Mouse (Mus musculus): Measurements from ENCODE around the gene Sgce. TPM values are rescaled to one million over a fixed set of nuclear protein-coding genes. Genes with fewer than 3 reads are reported as not detected.
"Not testable (repeated sequence)": the region's sequence is repeated elsewhere in the genome, so short reads cannot be mapped to it uniquely, and the experiment has no call there.

Sgce gene
- polyA plus RNA-seq, 1 experiment, result 5.4 TPM

DNA sequence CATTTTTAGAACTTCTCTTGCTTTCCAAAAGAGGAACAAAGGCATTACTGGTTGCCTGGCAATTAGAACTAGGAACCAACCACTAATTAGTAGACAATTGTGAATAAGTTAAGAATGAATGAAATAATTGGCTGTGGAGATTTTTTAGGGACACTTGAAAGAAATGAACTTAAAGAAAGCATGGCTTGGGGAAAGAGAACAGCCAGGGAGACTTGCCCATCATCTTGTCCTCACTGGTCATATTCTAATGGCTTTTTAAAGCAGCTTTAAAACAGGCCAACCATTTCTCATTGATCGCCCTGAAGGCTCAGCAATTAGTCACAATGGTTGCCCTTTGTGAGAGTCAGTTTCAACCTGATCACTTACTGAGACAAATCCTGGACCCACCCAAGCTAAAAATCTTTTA, 69.6 kb downstream of the Sgce start:
- TF ChIP-seq CTCF (IDR thresholded peaks at IDR 0.05; ENCODE audit: control insufficient read depth, insufficient read depth, insufficient replicate concordance, low read depth, low read length), result no peak
- TF ChIP-seq POLR2A (IDR thresholded peaks at IDR 0.05; ENCODE audit: control insufficient read depth, low read depth, low read length), result no peak
- Histone ChIP-seq H3K36me3 (ENCODE audit: control insufficient read depth, insufficient read depth, low read length) (no peaks in the 10 kb centered on the region), H3K27ac (ENCODE audit: control insufficient read depth, insufficient read depth, low read depth, low read length) (no peak overlapping the region), H3K4me3 (ENCODE audit: control insufficient read depth, low read depth, low read length) (no peak overlapping the region), H3K27me3 (ENCODE audit: control insufficient read depth, insufficient read depth, low read length) (no peaks in the 10 kb centered on the region), H3K4me1 (ENCODE audit: control insufficient read depth, insufficient read depth, low read length) (no peaks in the 10 kb centered on the region)

DNA sequence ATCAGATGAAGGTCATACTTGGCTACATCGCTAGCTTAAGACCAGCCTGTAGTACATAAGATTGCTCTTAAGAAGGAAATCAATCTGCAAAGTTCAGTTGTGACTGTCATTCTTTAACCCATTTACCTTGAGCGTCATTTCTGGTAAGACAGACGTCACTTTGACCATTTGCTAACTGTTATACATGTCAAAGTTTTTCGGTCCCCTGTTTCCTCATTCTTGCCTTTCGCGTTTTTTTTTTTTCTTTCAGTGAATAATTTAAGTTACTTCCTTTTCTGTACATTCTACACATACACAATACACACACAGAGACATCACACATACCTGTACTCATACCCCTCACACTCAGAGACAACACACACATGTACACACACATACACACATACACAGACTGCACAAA, 81.9 kb downstream of the Sgce start:
- Histone ChIP-seq H3K4me1 (ENCODE audit: control insufficient read depth, insufficient read depth, low read length) (no peaks in the 10 kb centered on the region), H3K4me3 (ENCODE audit: control insufficient read depth, low read depth, low read length) (no peak overlapping the region), H3K27me3 (ENCODE audit: control insufficient read depth, insufficient read depth, low read length) (no peaks in the 10 kb centered on the region), H3K36me3 (ENCODE audit: control insufficient read depth, insufficient read depth, low read length) (no peaks in the 10 kb centered on the region), H3K27ac (ENCODE audit: control insufficient read depth, insufficient read depth, low read depth, low read length) (no peak overlapping the region)
- no peak for TF ChIP-seq CTCF (IDR thresholded peaks at IDR 0.05; ENCODE audit: control insufficient read depth, insufficient read depth, insufficient replicate concordance, low read depth, low read length)
- TF ChIP-seq POLR2A (IDR thresholded peaks at IDR 0.05; ENCODE audit: control insufficient read depth, low read depth, low read length), result no peak

GRCm38 (mm10) chr6:4664313-4664712, 82.7 kb downstream of the Sgce start:
- H3K27me3 ChIP-seq (ENCODE audit: control insufficient read depth, insufficient read depth, low read length), result no peaks in the 10 kb centered on the region

GRCm38 (mm10) chr6:4663516-4663915, 83.5 kb downstream of the Sgce start:
- Histone ChIP-seq H3K4me1 (ENCODE audit: control insufficient read depth, insufficient read depth, low read length) (no peaks in the 10 kb centered on the region; the same call in 1 of the 2 replicates), H3K27ac (ENCODE audit: control insufficient read depth, insufficient read depth, low read depth, low read length) (no peak overlapping the region), H3K27me3 (ENCODE audit: control insufficient read depth, insufficient read depth, low read length) (no peaks in the 10 kb centered on the region), H3K36me3 (ENCODE audit: control insufficient read depth, insufficient read depth, low read length) (no peaks in the 10 kb centered on the region), H3K4me3 (ENCODE audit: control insufficient read depth, low read depth, low read length) (no peak overlapping the region)
- TF ChIP-seq CTCF (IDR thresholded peaks at IDR 0.05; ENCODE audit: control insufficient read depth, insufficient read depth, insufficient replicate concordance, low read depth, low read length) (no peak), POLR2A (IDR thresholded peaks at IDR 0.05; ENCODE audit: control insufficient read depth, low read depth, low read length) (no peak)

More at GRCm38 (mm10) chr6:4664313-4664712, 82.7 kb downstream of the Sgce start:
- Histone ChIP-seq H3K4me3 (ENCODE audit: control insufficient read depth, low read depth, low read length) (no peak overlapping the region), H3K36me3 (ENCODE audit: control insufficient read depth, insufficient read depth, low read length) (no peaks in the 10 kb centered on the region), H3K4me1 (ENCODE audit: control insufficient read depth, insufficient read depth, low read length) (no peaks in the 10 kb centered on the region), H3K27ac (ENCODE audit: control insufficient read depth, insufficient read depth, low read depth, low read length) (no peak overlapping the region)
- TF ChIP-seq POLR2A (IDR thresholded peaks at IDR 0.05; ENCODE audit: control insufficient read depth, low read depth, low read length) (no peak), CTCF (IDR thresholded peaks at IDR 0.05; ENCODE audit: control insufficient read depth, insufficient read depth, insufficient replicate concordance, low read depth, low read length) (no peak)

DNA sequence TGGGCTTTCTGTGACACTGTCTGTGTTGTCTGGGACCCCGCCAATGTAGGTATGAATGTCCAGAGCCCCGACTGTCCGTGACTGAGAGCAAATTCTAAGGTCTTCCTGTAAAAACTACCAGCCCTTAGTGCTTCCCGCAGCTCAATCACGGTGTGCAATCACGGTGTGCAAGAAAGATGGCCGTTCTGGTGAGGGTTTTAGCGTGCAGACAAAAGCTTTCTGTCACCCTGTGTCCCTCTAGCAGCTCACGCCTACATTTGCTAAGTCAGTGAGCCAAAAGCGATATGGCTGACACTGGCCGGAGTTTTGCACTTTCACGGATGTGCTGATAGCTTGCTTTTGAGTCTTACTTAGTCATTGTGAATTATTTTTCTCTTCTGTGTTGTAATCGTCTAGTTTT, 88.1 kb downstream of the Sgce start:
- Histone ChIP-seq H3K4me1 (ENCODE audit: control insufficient read depth, insufficient read depth, low read length) (peaks cover 5% of the 10 kb centered on the region), H3K36me3 (ENCODE audit: control insufficient read depth, insufficient read depth, low read length) (no peaks in the 10 kb centered on the region), H3K27ac (ENCODE audit: control insufficient read depth, insufficient read depth, low read depth, low read length) (no peak overlapping the region), H3K27me3 (ENCODE audit: control insufficient read depth, insufficient read depth, low read length) (no peaks in the 10 kb centered on the region), H3K4me3 (ENCODE audit: control insufficient read depth, low read depth, low read length) (peak overlapping the region; percentile 52)
- no peak for TF ChIP-seq CTCF (IDR thresholded peaks at IDR 0.05; ENCODE audit: control insufficient read depth, insufficient read depth, insufficient replicate concordance, low read depth, low read length)
- TF ChIP-seq POLR2A (IDR thresholded peaks at IDR 0.05; ENCODE audit: control insufficient read depth, low read depth, low read length), result no peak

DNA sequence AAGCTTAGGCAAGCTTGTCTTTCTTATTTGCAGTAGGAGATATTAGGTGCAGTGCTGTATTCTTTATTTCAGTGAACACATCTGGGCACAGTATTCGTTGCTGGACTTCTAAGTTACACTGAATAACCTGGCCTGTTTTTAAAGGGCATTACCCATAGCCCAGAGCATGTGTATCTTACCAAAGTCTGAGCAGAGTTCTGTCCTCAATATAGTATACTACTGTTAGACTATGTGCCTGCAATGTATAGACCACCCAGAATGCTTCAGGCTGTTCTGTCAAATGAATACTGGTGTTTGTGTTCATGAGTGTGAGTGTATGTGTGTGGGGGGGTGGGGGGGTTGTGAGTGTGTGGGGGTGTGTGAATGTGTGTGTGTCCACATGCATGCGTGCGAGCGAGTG, 91.1 kb downstream of the Sgce start:
- Histone ChIP-seq H3K27ac (ENCODE audit: control insufficient read depth, insufficient read depth, low read depth, low read length) (no peak overlapping the region), H3K27me3 (ENCODE audit: control insufficient read depth, insufficient read depth, low read length) (no peaks in the 10 kb centered on the region), H3K4me1 (ENCODE audit: control insufficient read depth, insufficient read depth, low read length) (peaks cover 8% of the 10 kb centered on the region), H3K36me3 (ENCODE audit: control insufficient read depth, insufficient read depth, low read length) (no peaks in the 10 kb centered on the region), H3K4me3 (ENCODE audit: control insufficient read depth, low read depth, low read length) (no peak overlapping the region)
- TF ChIP-seq CTCF (IDR thresholded peaks at IDR 0.05; ENCODE audit: control insufficient read depth, insufficient read depth, insufficient replicate concordance, low read depth, low read length) (no peak), POLR2A (IDR thresholded peaks at IDR 0.05; ENCODE audit: control insufficient read depth, low read depth, low read length) (no peak)

GRCm38 (mm10) chr6:4655466-4655865, 91.5 kb downstream of the Sgce start:
- H3K27me3 ChIP-seq (ENCODE audit: control insufficient read depth, insufficient read depth, low read length), result no peaks in the 10 kb centered on the region
- no peak overlapping the region for H3K4me3 ChIP-seq (ENCODE audit: control insufficient read depth, low read depth, low read length)
- no peaks in the 10 kb centered on the region for H3K36me3 ChIP-seq (ENCODE audit: control insufficient read depth, insufficient read depth, low read length)
- H3K27ac ChIP-seq (ENCODE audit: control insufficient read depth, insufficient read depth, low read depth, low read length), result no peak overlapping the region
- peaks cover 8% of the 10 kb centered on the region for H3K4me1 ChIP-seq (ENCODE audit: control insufficient read depth, insufficient read depth, low read length)
- TF ChIP-seq CTCF (IDR thresholded peaks at IDR 0.05; ENCODE audit: control insufficient read depth, insufficient read depth, insufficient replicate concordance, low read depth, low read length) (no peak), POLR2A (IDR thresholded peaks at IDR 0.05; ENCODE audit: control insufficient read depth, low read depth, low read length) (no peak)

DNA sequence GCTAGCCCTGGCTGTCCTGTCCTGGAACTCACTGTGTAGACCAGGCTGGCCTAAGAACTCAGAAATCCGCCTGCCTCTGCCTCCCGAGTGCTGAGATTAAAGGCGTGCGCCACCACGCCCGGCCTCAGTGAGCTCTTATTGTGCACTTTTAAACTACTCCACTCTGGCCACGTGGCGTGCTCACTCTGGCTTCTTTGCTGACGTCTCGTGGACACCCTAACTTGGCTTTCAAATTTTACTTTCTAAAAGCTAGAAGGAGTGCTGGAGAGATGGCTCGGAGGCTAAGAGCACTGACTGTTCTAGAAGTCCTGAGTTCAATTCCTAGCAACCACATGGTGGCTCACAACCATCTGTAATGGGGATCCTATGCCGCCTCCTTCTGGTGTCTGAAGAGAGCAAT, 93.3 kb downstream of the Sgce start:
- not testable (repeated sequence) for H3K27me3 ChIP-seq (ENCODE audit: control insufficient read depth, insufficient read depth, low read length); H3K36me3 ChIP-seq (ENCODE audit: control insufficient read depth, insufficient read depth, low read length); H3K4me1 ChIP-seq (ENCODE audit: control insufficient read depth, insufficient read depth, low read length); H3K27ac ChIP-seq (ENCODE audit: control insufficient read depth, insufficient read depth, low read depth, low read length)
- H3K4me3 ChIP-seq (ENCODE audit: control insufficient read depth, low read depth, low read length), result peak overlapping the region; percentile 51

Data from testis, adult 2 months (tissue).